In the genomic region with DNA sequence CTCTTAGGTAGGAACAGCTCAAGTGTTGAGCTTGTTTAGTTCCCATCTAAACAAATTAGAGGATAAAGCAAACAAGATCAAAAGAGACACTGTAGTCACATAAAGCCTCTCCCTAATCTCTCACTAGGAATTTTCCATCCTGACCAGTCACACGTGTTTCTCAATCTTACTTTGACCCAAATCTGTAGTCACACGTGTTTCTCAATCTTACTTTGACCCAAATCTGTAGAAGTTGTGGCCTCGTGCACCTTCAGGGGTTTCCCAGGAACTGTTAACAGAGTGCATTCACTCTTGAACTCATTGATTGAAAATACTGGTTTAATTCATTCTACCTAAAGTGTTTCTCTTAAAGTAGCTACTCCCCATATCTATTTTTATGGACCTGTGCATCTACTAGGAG, we compare ENCODE assay signal across 42 mouse cellular contexts. TPM values are rescaled to one million over a fixed set of nuclear protein-coding genes. Genes with fewer than 3 reads are reported as not detected.
"Had no signal": no experiment of that assay in that cellular context is flagged by ENCODE, and none has a peak within 500 bp of the region (broad histone marks: within the 10 kb centered on the region; RNA-seq: fewer than 3 reads in every experiment).

No protein-coding gene starts in this region.

RNA-seq across cellular contexts. Expression of gene Gm10553, which starts 26.9 kb away (rescaled TPM):
- total RNA-seq: heart, postnatal 10 days; heart, postnatal 14 days; heart, postnatal 25 days; heart, postnatal 36 days; heart, postnatal 4 days; hematopoietic stem cell, adult 5-6 weeks; hindbrain, postnatal 0 days; layer of hippocampus, adult 18-20 months; layer of hippocampus, adult 2 months; layer of hippocampus, adult 8-10 months; layer of hippocampus, postnatal 10 days; layer of hippocampus, postnatal 14 days; layer of hippocampus, postnatal 25 days; layer of hippocampus, postnatal 36 days; left cerebral cortex, adult 18-20 months; left cerebral cortex, adult 2 months; left cerebral cortex, adult 8-10 months had no signal
- polyA plus RNA-seq: heart, embryonic 11.5 days; heart, embryonic 12.5 days; heart, embryonic 13.5 days; heart, embryonic 14.5 days; heart, embryonic 15.5 days; heart, embryonic 16.5 days; heart, postnatal 0 days; hindbrain, embryonic 10.5 days; hindbrain, embryonic 11.5 days; hindbrain, embryonic 12.5 days; hindbrain, embryonic 13.5 days; hindbrain, embryonic 14.5 days; hindbrain, embryonic 15.5 days; hindbrain, embryonic 16.5 days; hindbrain, postnatal 0 days; inflammation-experienced regulatory T-cells, adult 6 months; intestine, embryonic 14.5 days; intestine, embryonic 15.5 days; intestine, embryonic 16.5 days; intestine, postnatal 0 days; kidney, adult 2 months; kidney, embryonic 14.5 days; kidney, embryonic 15.5 days; kidney, embryonic 16.5 days; kidney, postnatal 0 days; large intestine, adult 2 months had no signal

RNA-seq across cellular contexts. Expression of gene A530032D15Rik, which starts 36.6 kb away (rescaled TPM):
- total RNA-seq: heart, postnatal 25 days; heart, postnatal 4 days; hindbrain, postnatal 0 days; layer of hippocampus, adult 18-20 months; layer of hippocampus, postnatal 10 days; layer of hippocampus, postnatal 14 days; layer of hippocampus, postnatal 25 days; layer of hippocampus, postnatal 36 days; left cerebral cortex, adult 2 months had no signal
- polyA plus RNA-seq: heart, embryonic 11.5 days; heart, embryonic 12.5 days; heart, embryonic 13.5 days; heart, embryonic 14.5 days; heart, embryonic 15.5 days; heart, embryonic 16.5 days; heart, postnatal 0 days; hindbrain, embryonic 10.5 days; hindbrain, embryonic 11.5 days; hindbrain, embryonic 12.5 days; hindbrain, embryonic 13.5 days; hindbrain, embryonic 14.5 days; hindbrain, embryonic 15.5 days; hindbrain, embryonic 16.5 days; hindbrain, postnatal 0 days; intestine, embryonic 14.5 days; intestine, embryonic 15.5 days; intestine, embryonic 16.5 days; intestine, postnatal 0 days; kidney, adult 2 months; kidney, embryonic 14.5 days; kidney, embryonic 15.5 days; kidney, embryonic 16.5 days; kidney, postnatal 0 days had no signal
